Mouse (Mus musculus): ENCODE measurements around the gene C530008M17Rik. TPM values are rescaled to one million over a fixed set of nuclear protein-coding genes. Genes with fewer than 3 reads are reported as not detected.

C530008M17Rik gene
- total RNA-seq, 2 experiments from 2014 or later: 90.0 to 90.5 TPM

- DNase-seq: no peak
Measured at GRCm38 (mm10) chr5:76773492-76774158, 117.3 kb downstream of the C530008M17Rik start.

GRCm38 (mm10) chr5:76779094-76779615 is 122.8 kb downstream of the C530008M17Rik start:
- no peak for DNase-seq

GRCm38 (mm10) chr5:76781943-76782342 is 125.6 kb downstream of the C530008M17Rik start:
- no peak for DNase-seq

GRCm38 (mm10) chr5:76782414-76783103 is 126.2 kb downstream of the C530008M17Rik start:
- DNase-seq: peak in 1 of 2 experiments; percentile 21

- no peak for DNase-seq
Measured at GRCm38 (mm10) chr5:76783104-76783441, 126.8 kb downstream of the C530008M17Rik start.

DNA sequence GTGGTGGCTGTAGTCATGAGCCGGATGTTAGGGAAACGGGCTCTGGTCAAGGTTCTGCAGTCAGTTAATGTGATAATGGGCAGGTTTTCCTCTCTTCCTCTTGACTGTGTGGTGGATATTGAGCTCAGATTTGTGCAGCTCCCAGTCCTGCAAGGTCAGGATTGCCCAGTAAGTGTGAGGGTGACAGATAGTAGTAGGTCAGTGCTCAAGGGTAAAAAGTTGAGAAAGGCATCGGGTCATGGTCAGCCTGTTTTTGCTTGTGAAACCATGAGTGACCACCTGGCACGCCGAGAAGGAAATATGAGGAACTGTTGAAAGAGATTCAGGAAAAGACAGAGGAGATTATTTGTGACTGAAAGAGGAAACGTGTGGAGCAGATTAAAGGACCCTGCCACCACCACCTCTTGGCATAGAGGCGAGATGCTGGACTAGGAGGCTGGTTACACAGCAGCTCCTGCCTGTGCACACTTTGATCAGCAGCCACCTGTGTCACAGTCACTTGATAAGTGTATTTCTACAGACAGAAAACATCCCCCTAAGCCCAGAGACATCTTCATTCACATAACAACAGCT is 127.9 kb downstream of the C530008M17Rik start:
- DNase-seq: no peak

GRCm38 (mm10) chr5:76785013-76785412 is 128.7 kb downstream of the C530008M17Rik start:
- no peak for DNase-seq

DNA sequence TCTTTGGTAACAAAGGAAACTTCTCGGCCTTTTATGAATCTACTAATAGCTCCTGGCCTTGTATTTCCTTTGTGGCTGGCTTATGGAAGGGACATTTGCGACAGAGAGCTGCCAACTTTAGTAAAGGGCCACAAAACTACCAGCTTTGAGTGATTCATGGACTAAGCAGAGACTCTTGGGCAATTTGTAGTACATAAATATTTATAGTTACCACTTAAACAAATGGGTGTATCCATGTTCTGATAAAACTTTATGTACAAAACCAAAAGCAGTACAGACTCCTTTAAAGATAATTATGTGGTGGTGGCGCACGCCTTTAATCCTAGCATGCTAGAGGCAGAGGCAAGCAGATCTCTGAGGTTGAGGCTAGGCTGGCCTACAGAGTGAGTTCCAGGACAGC is 133.6 kb downstream of the C530008M17Rik start:
- no peak for DNase-seq

DNA sequence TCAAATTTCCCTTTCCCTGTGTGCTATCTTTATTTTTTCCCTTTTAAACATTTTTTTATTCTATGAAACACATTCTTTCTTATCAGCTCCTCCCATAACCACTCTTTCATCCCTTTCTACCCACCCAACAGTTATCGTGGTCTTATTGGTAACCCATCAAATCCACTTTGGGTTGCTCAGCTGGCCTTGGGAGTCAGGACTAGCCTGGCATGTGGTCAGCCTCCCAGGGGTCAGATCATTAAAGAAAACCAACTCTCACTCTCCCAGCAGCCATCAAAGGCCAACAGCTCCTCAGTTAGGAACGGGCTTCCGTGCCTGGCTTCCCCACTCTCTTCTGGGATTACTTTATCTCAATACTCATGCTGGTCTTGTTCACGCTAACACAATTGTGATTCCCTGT is 135.0 kb downstream of the C530008M17Rik start:
- DNase-seq: no peak

DNA sequence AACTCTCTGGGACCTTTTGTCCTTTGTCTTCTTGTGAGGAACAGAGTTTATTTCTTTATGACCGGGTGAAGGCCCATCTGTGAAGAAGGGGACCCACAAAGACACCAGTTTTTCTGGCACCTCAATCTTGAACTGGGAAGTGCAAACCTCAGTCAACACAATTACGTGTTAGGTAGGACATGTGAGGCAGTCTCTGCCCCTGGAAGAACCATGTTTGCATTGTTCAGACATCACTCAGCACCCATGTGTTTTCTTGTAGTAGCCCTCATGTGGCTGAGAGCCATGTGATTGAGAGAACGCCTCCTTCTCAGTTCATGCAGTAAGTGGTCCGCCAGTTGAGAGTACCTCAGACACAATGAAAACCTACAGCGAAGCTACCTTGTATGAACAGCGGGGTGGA is 136.4 kb downstream of the C530008M17Rik start:
- no peak for DNase-seq

DNA sequence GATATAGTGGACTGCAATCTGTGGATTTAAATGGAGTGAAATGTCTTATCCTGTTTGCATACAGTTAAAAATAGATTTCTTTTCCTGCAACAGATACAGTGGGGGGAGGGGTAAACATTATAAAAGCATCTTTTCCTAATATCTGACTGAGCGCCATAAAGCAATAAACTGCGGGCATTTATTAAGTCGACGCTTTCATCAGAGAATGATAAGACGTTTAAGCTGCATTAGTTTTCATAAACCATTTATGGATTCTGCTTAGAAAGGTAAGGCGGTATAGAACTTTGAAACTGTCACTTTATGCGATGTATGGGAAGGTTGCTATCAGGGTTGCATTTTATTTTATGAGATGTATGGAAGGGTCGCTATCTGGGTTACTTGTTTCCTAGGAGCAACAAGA is 141.7 kb downstream of the C530008M17Rik start:
- DNase-seq: no peak

- no peak for DNase-seq
Measured at GRCm38 (mm10) chr5:76799471-76799870, 143.2 kb downstream of the C530008M17Rik start.

- DNase-seq: no peak
Measured at GRCm38 (mm10) chr5:76809031-76809430, 152.7 kb downstream of the C530008M17Rik start.

DNA sequence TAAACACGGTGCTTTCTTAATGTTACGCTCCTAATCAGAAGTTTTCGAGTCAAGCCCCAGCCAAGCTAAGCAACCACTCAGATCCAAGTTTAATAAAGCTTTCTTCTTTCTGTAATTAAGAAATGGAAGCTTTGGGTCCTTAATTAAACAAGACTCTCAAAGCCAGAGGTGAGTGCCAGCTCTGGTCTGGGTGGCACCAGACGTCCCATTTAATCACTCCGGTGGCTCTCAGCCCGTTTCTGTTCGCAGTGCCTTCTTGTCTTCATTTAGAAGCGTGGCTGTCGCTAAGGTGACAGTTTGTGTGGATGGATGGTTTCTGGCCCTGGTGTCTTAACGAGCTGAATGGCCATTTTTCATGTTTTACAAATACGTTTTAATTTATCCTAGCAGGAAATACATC is 158.7 kb downstream of the C530008M17Rik start:
- DNase-seq: peak; percentile 10 to 29

DNA sequence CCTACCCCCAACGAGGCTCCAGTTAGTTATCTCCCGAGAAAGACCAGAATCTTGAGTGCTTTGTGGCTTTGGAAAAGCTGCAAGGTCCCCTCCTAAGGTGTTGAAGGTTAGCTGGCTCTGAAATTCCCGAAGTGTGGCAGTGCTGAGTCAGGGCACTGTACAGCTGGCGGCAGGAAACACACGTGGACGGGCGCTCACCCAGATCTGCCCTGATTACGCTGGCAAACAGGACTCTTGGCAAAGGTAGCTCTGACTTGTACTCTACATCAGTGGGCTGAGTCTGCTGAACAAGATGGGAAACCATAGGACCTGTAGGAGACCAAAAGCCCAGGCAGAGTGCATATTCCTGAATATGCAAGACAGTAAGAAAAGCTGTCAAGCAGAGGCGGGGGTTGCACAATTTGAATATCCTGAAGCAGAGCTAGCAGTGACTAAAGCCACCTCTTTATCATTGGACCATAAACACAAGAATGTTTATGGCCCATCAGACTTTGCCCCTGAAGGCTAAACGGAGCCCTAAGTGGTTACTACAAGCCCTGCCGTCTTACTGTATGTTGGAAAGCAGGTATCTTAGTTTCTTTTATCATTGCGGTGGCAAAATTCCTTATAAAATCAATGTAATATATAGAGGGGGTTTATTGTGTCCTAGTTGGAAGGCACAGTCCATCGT is 159.6 kb downstream of the C530008M17Rik start:
- DNase-seq: no peak

- DNase-seq: no peak
Measured at GRCm38 (mm10) chr5:76816748-76817147, 160.4 kb downstream of the C530008M17Rik start.

DNA sequence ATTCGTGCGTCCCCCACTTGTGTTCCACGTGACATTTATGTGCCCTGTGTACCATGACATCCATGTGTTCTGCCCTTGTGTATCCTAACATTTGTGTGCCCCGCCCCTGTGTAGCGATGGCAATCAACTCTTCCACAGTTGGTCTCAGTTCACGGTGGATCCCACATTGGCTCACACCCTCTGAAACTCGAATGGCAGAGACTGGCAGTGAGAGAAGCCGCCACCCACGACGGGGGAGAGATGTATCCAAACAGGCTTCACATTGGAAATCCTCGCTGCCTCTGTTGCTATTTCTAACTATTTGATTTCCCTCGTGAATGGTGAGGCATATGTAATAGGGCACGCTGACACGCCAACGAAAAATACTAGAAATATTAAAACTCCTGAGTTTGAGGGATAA is 161.4 kb downstream of the C530008M17Rik start:
- peak; percentile 27 to 53 for DNase-seq

- DNase-seq: no peak
Measured at GRCm38 (mm10) chr5:76818807-76819206, 162.5 kb downstream of the C530008M17Rik start.

- DNase-seq: no peak
Measured at GRCm38 (mm10) chr5:76822097-76822496, 165.8 kb downstream of the C530008M17Rik start.

DNA sequence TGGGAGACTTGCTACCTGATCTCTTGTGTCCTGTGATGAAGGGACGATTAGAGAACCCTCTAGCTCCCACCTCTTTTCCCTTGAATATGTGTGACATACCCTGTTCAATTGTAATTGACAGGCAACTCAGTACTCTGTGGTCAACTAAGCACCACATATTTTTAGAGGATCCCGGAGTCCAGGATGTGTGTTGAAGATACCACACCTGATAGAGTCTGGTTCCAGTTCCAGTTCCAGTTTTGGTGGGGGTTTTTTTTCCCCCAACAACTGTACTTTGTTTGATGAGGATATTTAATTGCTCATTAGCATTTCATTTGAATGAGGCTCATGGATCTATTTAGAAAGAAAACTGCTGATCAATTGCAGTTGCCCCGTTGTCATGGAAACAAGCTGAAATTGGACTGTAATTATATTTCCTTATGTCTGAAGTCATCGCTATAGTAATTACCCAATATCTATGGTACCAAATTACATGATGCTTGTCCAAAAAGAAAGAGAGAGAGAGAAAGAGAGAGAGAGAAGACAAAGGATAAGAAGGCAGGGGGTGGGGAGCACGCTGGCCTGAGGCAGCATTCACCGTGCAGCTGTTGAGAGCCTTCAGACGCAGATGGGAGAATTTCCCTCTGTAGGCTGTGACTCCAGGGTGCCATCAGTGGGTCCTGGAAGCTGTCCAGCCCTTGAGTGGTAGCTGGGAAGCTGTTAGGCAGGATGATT is 172.4 kb downstream of the C530008M17Rik start:
- peak; percentile 22 to 33 for DNase-seq

DNA sequence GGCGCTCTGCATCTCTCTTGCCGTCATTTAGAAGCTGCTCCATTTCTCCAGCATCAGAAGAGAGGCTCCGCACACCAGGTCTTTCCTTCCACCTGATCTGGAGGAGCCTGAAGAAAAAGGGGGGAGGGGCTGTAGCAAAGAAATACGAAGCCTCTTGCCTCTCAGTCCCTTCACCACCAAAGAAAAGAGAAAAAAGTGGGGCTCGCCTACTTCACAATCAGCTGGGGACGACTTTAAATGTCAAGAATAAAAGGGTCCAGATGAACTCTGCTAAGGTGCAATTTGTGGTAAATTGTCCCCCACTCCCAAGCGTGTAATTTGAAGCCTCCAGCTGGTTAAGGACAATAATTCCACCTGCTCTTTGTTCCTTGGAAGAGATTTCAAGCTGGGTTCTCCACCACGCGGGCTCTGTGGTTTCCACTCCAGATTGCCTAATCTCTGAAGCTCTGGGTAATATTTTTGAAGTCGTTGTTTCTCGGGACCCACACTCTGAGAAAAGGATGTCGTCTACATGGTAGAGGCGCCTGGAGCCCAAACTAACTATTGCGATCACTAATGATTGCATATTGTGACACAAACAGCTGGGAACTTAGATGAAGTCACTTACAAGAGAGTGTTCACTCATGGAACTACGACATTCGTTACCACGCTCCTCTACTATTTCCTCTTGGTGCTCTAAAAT is 176.4 kb downstream of the C530008M17Rik start:
- no peak for DNase-seq

DNA sequence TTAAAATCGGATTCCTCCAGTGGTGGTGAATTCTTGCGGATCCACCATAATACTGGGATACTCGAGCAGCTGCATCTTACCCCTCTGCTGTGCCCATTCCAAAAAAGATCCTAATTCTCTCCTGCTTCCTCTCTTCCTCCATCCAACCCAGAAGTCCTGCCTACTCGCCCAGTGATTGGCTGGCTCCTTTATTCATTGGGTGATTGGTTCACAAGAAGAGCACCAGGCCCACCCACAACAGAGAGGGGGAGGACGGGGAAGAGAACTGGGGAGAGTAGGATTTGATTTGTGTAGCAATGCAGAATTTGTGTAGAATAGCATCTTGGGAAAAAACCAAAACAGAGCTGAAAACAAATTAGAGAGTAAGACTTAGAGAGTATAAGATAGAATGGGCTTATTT is 180.7 kb downstream of the C530008M17Rik start:
- DNase-seq: no peak

All from layer of hippocampus, postnatal 36 days (tissue).